Mouse (Mus musculus) liver, postnatal 0 days (tissue): Measurements from ENCODE around the gene Prkaa1.

ENCODE experiments used
- CTCF ChIP-seq: sonication (generic); IDR thresholded peaks from 2 replicates; pipeline ENCODE4 v1.5.1; 2016; ENCODE audit warnings: antibody characterized with exemption, low read depth
- EP300 ChIP-seq: IDR thresholded peaks from 2 replicates; pipeline ENCODE4 v1.6.1; 2016; ENCODE audit warnings: antibody characterized with exemption, low read depth, mild to moderate bottlenecking

- TF ChIP-seq CTCF (no peak), EP300 (no peak)
Observed at GRCm38 (mm10) chr15:5189504-5190093, 45.9 kb downstream of the Prkaa1 start.
